Mouse (Mus musculus) heart, postnatal 0 days (tissue): ENCODE data around the gene Bco2. TPM values are rescaled to one million over a fixed set of nuclear protein-coding genes. Genes with fewer than 3 reads are reported as not detected.

Experiments used
- ATAC-seq: fragments of 200-750 bp; cut with Nextera tagmentation; 2 replicates; pipeline ENCODE4 v1.8.0; 2017; ENCODE audit warnings: low read depth, moderate number of reproducible peaks, moderate library complexity; ENCODE audit not compliant: insufficient read depth
- DNase-seq: peaks from one replicate; pipeline ENCODE4 v3.0.0-alpha.2; 2016; ENCODE audit warnings: low spot score
- H3K27ac ChIP-seq: fragments of 300-500 bp; sonication (generic); 2 replicates; pipeline ENCODE4 v1.5.1; 2014; ENCODE audit warnings: low read depth, mild to moderate bottlenecking
- H3K27me3 ChIP-seq: fragments of 300-500 bp; sonication (generic); 2 replicates; pipeline ENCODE4 v1.6.1; 2014; ENCODE audit warnings: low read length, mixed read lengths; ENCODE audit not compliant: control insufficient read depth, insufficient read depth
- H3K36me3 ChIP-seq: fragments of 300-500 bp; sonication (generic); replicated peaks from 2 replicates; pipeline ENCODE4 v1.6.1; 2014; ENCODE audit warnings: low read length, mixed read lengths; ENCODE audit not compliant: control insufficient read depth, insufficient read depth
- H3K4me1 ChIP-seq: fragments of 300-500 bp; sonication (generic); 2 replicates; pipeline ENCODE4 v1.6.1; 2014; ENCODE audit warnings: antibody characterized with exemption; ENCODE audit not compliant: control insufficient read depth, insufficient read depth
- H3K4me2 ChIP-seq: fragments of 300-500 bp; sonication (generic); 2 replicates; pipeline ENCODE4 v1.6.1; 2014; ENCODE audit warnings: low read depth, mild to moderate bottlenecking, low read length, moderate library complexity
- H3K4me3 ChIP-seq: fragments of 300-500 bp; sonication (generic); 2 replicates; pipeline ENCODE4 v1.5.1; 2014; ENCODE audit warnings: low read depth, low read length
- H3K9ac ChIP-seq: fragments of 300-500 bp; sonication (generic); replicated peaks from 2 replicates; pipeline ENCODE4 v1.6.1; 2014; ENCODE audit warnings: low read depth, low read length, mixed read lengths
- H3K9me3 ChIP-seq: fragments of 300-500 bp; sonication (generic); replicated peaks from 2 replicates; pipeline ENCODE4 v1.6.1; 2016; ENCODE audit warnings: low read length; ENCODE audit not compliant: control insufficient read depth
- CTCF ChIP-seq: IDR thresholded peaks from 2 replicates; pipeline ENCODE4 v1.5.1; 2016; ENCODE audit warnings: antibody characterized with exemption, control low read depth, low read depth
- EP300 ChIP-seq: IDR thresholded peaks from 2 replicates; pipeline ENCODE4 v1.6.1; 2016; ENCODE audit warnings: antibody characterized with exemption, low read depth
- WGBS: fragments of 180-500 bp; shearing (Covaris S2); extraction: QIAGEN DNeasy Blood & Tissue Kit; methylation state at CpG from one replicate; pipeline ENCODE4 v1.1.7; 2014; 5-methylcytosine and 5-hydroxymethylcytosine counted together
- polyA plus RNA-seq: library from polyadenylated mRNA; unstranded; fragments of >200 nt; fragmentation: Nextera tagmentation; extraction: Ambion mirVana; gene quantifications from 2 replicates; pipeline ENCODE4 v1.2.1, GENCODE M21; 2015
- total RNA-seq: library from RNA; depleted of rRNA; stranded (reverse); fragments of >200 nt; gene quantifications from 2 replicates; pipeline ENCODE4 v1.2.3, GENCODE M21; 2014; ENCODE audit warnings: low replicate concordance; rRNA removed

Gene Bco2
- total RNA-seq (not detected in 2 replicates), polyA plus RNA-seq (0.07 TPM in 1 of 2 replicates, not detected in the other)

DNA sequence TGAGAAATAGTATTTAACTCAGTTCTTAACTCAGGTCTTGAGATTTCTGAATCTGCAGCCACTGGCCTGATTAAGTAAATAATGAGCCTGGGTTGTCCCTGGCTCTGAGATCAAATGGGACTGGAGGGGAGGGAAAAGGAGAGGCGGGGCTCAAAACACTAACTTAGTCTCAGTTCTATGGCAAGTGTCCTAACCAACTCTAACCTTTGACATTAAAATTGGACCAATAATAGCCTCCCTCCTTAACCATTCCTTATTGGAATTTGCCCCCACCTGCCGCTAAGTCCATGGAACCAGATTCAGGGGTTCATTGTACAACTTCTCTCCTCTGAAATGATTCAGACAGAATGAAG is at the start of gene Bco2:
Bco2 (minus strand) TSS at position 88 of the 353 bp plus-strand sequence.
- WGBS = 50% methylated on average over 2 of the region's 2 CpGs
- Histone ChIP-seq H3K36me3 (no peaks in the 10 kb centered on the region), H3K4me3 (no peak within 1 kb of the TSS), H3K4me2 (peak within 1 kb of the TSS; percentile 4; the same call in 1 of the 2 replicates), H3K4me1 (no peaks in the 10 kb centered on the region), H3K9me3 (no peaks in the 10 kb centered on the region), H3K27ac (no peak within 1 kb of the TSS), H3K9ac (no peak within 1 kb of the TSS), H3K27me3 (no peaks in the 10 kb centered on the region)
- DNase-seq (no peak), ATAC-seq (no peak)
- TF ChIP-seq CTCF (no peak), EP300 (no peak)

DNA sequence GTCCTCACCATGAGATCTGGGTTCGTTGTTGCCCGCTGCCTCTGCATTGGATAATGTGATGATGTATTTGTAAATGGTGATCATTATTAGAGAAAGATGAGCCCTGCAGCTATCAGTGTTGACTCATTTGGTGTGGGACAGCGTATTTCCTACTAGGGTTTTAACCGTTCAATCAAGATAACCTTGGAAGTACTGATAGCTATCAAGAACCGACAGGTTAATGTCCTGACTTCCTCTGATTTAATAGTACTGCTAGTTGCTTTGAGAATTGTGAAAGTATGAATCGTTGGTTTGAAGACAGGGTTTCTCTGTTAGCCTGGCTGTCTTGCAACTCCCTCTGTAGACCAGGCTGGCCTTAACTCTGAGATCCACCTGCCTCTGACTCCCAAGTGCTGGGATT is 49.4 kb upstream of the Bco2 start:
- ATAC-seq = no peak
- Histone ChIP-seq H3K9ac (peak overlapping the region; percentile 76), H3K36me3 (peaks cover 39% of the 10 kb centered on the region), H3K27ac (peak overlapping the region; percentile 86), H3K4me1 (peaks cover 15% of the 10 kb centered on the region), H3K9me3 (no peaks in the 10 kb centered on the region), H3K4me2 (peak overlapping the region; percentile 96), H3K4me3 (peak overlapping the region; percentile 73), H3K27me3 (no peaks in the 10 kb centered on the region)
- 1% methylated on average over 6 of the region's 6 CpGs for WGBS
- TF ChIP-seq CTCF (no peak), EP300 (no peak)
- DNase-seq = no peak

DNA sequence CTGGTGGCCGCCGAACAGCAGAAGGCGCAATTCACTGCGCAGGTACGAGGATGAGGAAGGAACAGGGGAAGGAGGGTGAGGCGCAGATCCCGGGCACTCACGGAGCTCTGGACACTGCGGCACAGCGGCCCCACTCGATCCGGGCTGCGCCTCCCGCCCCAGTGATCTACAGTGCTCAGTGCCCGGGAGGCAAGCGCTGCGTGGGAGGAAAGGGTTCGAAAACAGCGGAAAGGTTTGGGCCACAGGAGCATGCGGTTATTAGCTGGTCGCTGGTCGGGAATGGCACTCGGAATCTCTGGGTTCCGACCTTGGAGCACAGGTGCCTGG is 49.0 kb upstream of the Bco2 start:
- H3K9me3 ChIP-seq = no peaks in the 10 kb centered on the region
- no peaks in the 10 kb centered on the region for H3K27me3 ChIP-seq
- peak overlapping the region; percentile 76 for H3K9ac ChIP-seq
- H3K4me3 ChIP-seq = peak overlapping the region; percentile 73
- H3K4me1 ChIP-seq = peaks cover 15% of the 10 kb centered on the region
- peak overlapping the region; percentile 96 for H3K4me2 ChIP-seq
- H3K36me3 ChIP-seq = peaks cover 42% of the 10 kb centered on the region
- ATAC-seq (peak; percentile 66), DNase-seq (peak; percentile 13)
- H3K27ac ChIP-seq = peak overlapping the region; percentile 86
- TF ChIP-seq CTCF = peak; percentile 37; the same call in 1 of the 2 replicates
- no peak for TF ChIP-seq EP300
- 0% methylated on average over 24 of the region's 24 CpGs for WGBS

DNA sequence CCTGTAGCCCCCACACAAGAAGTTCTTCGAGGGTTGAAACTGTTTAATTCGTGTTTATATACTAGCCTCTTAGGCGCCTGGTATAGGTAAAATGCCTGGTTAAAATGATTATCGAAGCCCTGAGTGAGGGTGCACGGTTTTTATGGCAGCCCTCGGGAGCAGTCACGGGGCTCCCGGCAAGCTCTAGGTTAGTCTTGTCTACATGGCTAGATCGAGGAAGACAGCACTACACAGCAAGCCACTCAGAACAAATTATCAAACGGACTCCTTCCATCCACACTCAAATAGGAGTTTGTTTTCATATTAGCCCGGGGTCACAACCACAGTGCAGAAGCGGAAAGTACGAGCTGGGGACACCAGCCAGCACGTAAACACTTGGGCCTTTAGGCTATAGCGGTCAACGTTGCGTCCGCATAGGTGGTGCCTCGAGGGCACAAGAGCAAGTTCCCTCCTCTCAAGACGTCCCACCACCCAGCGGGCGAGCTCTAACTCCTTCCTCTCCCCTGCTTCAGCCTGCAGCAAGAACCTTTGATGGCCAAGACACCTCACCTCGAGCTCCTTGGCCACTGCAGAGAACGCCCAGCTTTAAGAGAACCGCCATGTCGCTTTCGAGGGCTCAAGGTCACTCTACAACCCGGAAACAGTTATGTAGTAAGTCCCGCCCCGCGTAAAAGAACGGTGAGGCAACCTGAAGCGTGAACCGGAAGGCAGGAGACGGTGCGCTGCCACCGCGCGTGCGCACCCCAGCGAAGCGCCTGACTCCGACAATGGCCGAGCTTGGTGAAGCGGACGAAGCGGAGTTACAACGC is 48.4 kb upstream of the Bco2 start, which contains the start of the genes Sdhd and Timm8b:
Sdhd (minus strand) TSS at position 624 of the 809 bp plus-strand sequence.
Timm8b (plus strand) TSS at position 722 of the 809 bp plus-strand sequence.
- DNase-seq = peak; percentile 97
- peak; percentile 97 for ATAC-seq
- Histone ChIP-seq H3K27ac (peak within 1 kb of the TSS; percentile 86), H3K36me3 (peaks cover 42% of the 10 kb centered on the region), H3K9ac (peak within 1 kb of the TSS; percentile 76), H3K4me1 (peaks cover 15% of the 10 kb centered on the region), H3K4me3 (peak within 1 kb of the TSS; percentile 73), H3K9me3 (no peaks in the 10 kb centered on the region), H3K27me3 (no peaks in the 10 kb centered on the region), H3K4me2 (peak within 1 kb of the TSS; percentile 96)
- no peak for TF ChIP-seq CTCF
- no peak for TF ChIP-seq EP300
- under 1% methylated on average over 48 of the region's 48 CpGs for WGBS

DNA sequence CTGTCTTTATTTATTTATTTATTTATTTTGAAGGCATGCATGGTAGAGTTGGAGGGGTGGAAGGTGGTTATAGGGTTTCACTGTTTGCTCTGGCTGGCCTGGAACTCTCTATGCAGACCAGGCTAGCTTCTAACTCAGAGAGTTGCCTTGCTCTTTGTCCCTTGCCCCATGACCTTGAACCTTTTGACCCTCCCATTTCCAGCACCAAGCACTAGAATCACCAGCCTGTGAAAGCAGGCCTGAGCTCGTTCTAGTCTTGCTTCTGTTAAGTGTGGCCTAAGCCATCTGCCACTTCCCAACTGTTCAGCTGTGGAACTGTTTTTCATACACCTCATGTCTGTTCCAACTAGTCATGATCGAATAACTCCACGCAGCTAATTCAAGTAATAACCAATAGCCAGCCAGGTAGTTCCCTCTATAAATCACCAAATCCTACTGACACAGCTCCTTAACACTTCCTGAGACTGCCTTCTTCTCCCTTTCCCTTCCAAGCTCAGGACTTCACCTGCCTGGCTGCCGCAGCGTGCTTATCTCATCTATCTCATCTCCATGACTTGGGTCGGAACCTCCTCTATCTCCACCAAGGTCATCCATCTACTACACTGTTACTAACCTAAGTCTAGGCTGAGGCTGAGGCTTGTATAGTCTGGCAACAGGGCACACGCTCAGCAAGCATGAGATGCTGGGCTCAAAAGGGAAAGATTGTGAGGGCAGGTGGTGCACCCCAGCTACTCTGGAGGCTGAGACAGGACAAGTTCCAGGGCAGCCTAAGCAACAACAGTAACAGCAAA is 47.3 kb upstream of the Bco2 start:
- no peak for ATAC-seq
- no peaks in the 10 kb centered on the region for H3K9me3 ChIP-seq
- H3K4me3 ChIP-seq = peak overlapping the region; percentile 73
- peaks cover 45% of the 10 kb centered on the region for H3K36me3 ChIP-seq
- H3K27ac ChIP-seq = peak overlapping the region; percentile 86
- H3K4me1 ChIP-seq = peaks cover 15% of the 10 kb centered on the region
- H3K9ac ChIP-seq = peak overlapping the region; percentile 76
- H3K4me2 ChIP-seq = peak overlapping the region; percentile 96
- H3K27me3 ChIP-seq = no peaks in the 10 kb centered on the region
- no peak for TF ChIP-seq CTCF
- TF ChIP-seq EP300 = no peak
- WGBS = 46% methylated on average over 7 of the region's 7 CpGs
- DNase-seq = no peak
